Mouse (Mus musculus): ENCODE results near the gene Zmynd10.

Gene Zmynd10

GRCm38 (mm10) chr9:107547026-107547425 is at the start of gene Zmynd10:
Zmynd10 (plus strand) TSS chr9:107547298.
- peak; percentile 87 for DNase-seq

- no peak for DNase-seq
Observed at GRCm38 (mm10) chr9:107500708-107501286, 46.3 kb upstream of the Zmynd10 start.

GRCm38 (mm10) chr9:107502131-107502846 is 44.8 kb upstream of the Zmynd10 start:
- no peak for DNase-seq

- DNase-seq = no peak
Observed at GRCm38 (mm10) chr9:107504662-107505537, 42.2 kb upstream of the Zmynd10 start.

GRCm38 (mm10) chr9:107508266-107508665 is 38.8 kb upstream of the Zmynd10 start:
- peak; percentile 51 for DNase-seq

- no peak for DNase-seq
Observed at GRCm38 (mm10) chr9:107510384-107511100, 36.6 kb upstream of the Zmynd10 start.

GRCm38 (mm10) chr9:107511436-107511835 is 35.7 kb upstream of the Zmynd10 start:
- DNase-seq = no peak

GRCm38 (mm10) chr9:107512326-107512725 is 34.8 kb upstream of the Zmynd10 start:
- DNase-seq = no peak

GRCm38 (mm10) chr9:107514303-107514955 is 32.7 kb upstream of the Zmynd10 start:
- DNase-seq = peak; percentile 97

GRCm38 (mm10) chr9:107520331-107520730 is 26.8 kb upstream of the Zmynd10 start:
- DNase-seq = no peak

GRCm38 (mm10) chr9:107521190-107521589 is 25.9 kb upstream of the Zmynd10 start:
- DNase-seq = no peak

- DNase-seq = no peak
Observed at GRCm38 (mm10) chr9:107521711-107522399, 25.2 kb upstream of the Zmynd10 start.

- DNase-seq = no peak
Observed at GRCm38 (mm10) chr9:107522400-107522711, 24.7 kb upstream of the Zmynd10 start.

GRCm38 (mm10) chr9:107526198-107527026 is 20.7 kb upstream of the Zmynd10 start:
- DNase-seq = peak; percentile 77

- peak; percentile 83 for DNase-seq
Observed at GRCm38 (mm10) chr9:107533791-107534407, 13.2 kb upstream of the Zmynd10 start, which contains the start of gene Tmem115. Tmem115 (plus strand) TSS chr9:107533945.

- no peak for DNase-seq
Observed at GRCm38 (mm10) chr9:107534408-107535202, 12.5 kb upstream of the Zmynd10 start.

- no peak for DNase-seq
Observed at GRCm38 (mm10) chr9:107538231-107538630, 8.9 kb upstream of the Zmynd10 start.

- DNase-seq = no peak
Observed at GRCm38 (mm10) chr9:107538711-107539110, 8.4 kb upstream of the Zmynd10 start.

GRCm38 (mm10) chr9:107539940-107540339 is 7.2 kb upstream of the Zmynd10 start:
- DNase-seq = no peak

GRCm38 (mm10) chr9:107540420-107540819 is 6.7 kb upstream of the Zmynd10 start:
- DNase-seq = no peak
